Mouse (Mus musculus): ENCODE results near the gene Fbxo47. TPM values are rescaled to one million over a fixed set of nuclear protein-coding genes. Genes with fewer than 3 reads are reported as not detected.
"Not testable (repeated sequence)": the region's sequence is repeated elsewhere in the genome, so short reads cannot be mapped to it uniquely, and the experiment has no call there.

The Fbxo47 gene
- polyA plus RNA-seq, 1 experiment from 2014 or later = 0.97 TPM

- H3K4me2 ChIP-seq (ENCODE audit: low read depth, low read length) = peak overlapping the region; percentile 57
- 2% methylated on average over 21 of the region's 22 CpGs for WGBS
- H3K36me3 ChIP-seq (ENCODE audit: control insufficient read depth, insufficient read depth, low read length) = peaks cover 22% of the 10 kb centered on the region
- peak overlapping the region; percentile 42 for H3K4me3 ChIP-seq (ENCODE audit: low read depth, low read length)
- no peaks in the 10 kb centered on the region for H3K27me3 ChIP-seq (replicated peaks; ENCODE audit: control insufficient read depth, insufficient read depth, low read length)
- no peaks in the 10 kb centered on the region for H3K9me3 ChIP-seq (ENCODE audit: control insufficient read depth, low read length)
- peak overlapping the region; percentile 82 for H3K27ac ChIP-seq (replicated peaks; ENCODE audit: low read depth, low read length)
- H3K4me1 ChIP-seq (ENCODE audit: control insufficient read depth, insufficient read depth, low read length) = peaks cover 7% of the 10 kb centered on the region
- DNase-seq (ENCODE audit: low spot score) (peak; percentile 95), ATAC-seq (ENCODE audit: low read depth) (peak; percentile 93)
- H3K9ac ChIP-seq (ENCODE audit: low read depth, low read length) = peak overlapping the region; percentile 67
Measured at GRCm38 (mm10) chr11:97840991-97841661, 42.8 kb downstream of the Fbxo47 start.

- Histone ChIP-seq H3K9ac (ENCODE audit: low read depth, low read length) (peak within 1 kb of the TSS; percentile 67), H3K27me3 (replicated peaks; ENCODE audit: control insufficient read depth, insufficient read depth, low read length) (no peaks in the 10 kb centered on the region), H3K9me3 (ENCODE audit: control insufficient read depth, low read length) (no peaks in the 10 kb centered on the region), H3K4me2 (ENCODE audit: low read depth, low read length) (peak within 1 kb of the TSS; percentile 57), H3K4me3 (ENCODE audit: low read depth, low read length) (peak within 1 kb of the TSS; percentile 42), H3K4me1 (ENCODE audit: control insufficient read depth, insufficient read depth, low read length) (peaks cover 7% of the 10 kb centered on the region), H3K36me3 (ENCODE audit: control insufficient read depth, insufficient read depth, low read length) (peaks cover 28% of the 10 kb centered on the region), H3K27ac (replicated peaks; ENCODE audit: low read depth, low read length) (peak within 1 kb of the TSS; percentile 82)
- DNase-seq (ENCODE audit: low spot score) = peak; percentile 81
- 3% methylated on average over 6 of the region's 6 CpGs for WGBS
- ATAC-seq (ENCODE audit: low read depth) = peak; percentile 42
Measured at GRCm38 (mm10) chr11:97840539-97840954, 43.4 kb downstream of the Fbxo47 start, which contains the start of gene B230217C12Rik. TSS of gene B230217C12Rik (plus strand) at chr11:97840780.

GRCm38 (mm10) chr11:97840135-97840490, 43.8 kb downstream of the Fbxo47 start:
- DNase-seq (ENCODE audit: low spot score) (no peak), ATAC-seq (ENCODE audit: low read depth) (no peak)
- Histone ChIP-seq H3K9me3 (ENCODE audit: control insufficient read depth, low read length) (no peaks in the 10 kb centered on the region), H3K4me3 (ENCODE audit: low read depth, low read length) (no peak overlapping the region), H3K27ac (replicated peaks; ENCODE audit: low read depth, low read length) (peak overlapping the region; percentile 82), H3K4me1 (ENCODE audit: control insufficient read depth, insufficient read depth, low read length) (peaks cover 7% of the 10 kb centered on the region), H3K36me3 (ENCODE audit: control insufficient read depth, insufficient read depth, low read length) (peaks cover 33% of the 10 kb centered on the region), H3K9ac (ENCODE audit: low read depth, low read length) (peak overlapping the region; percentile 67; the same call in 1 of the 2 replicates), H3K4me2 (ENCODE audit: low read depth, low read length) (peak overlapping the region; percentile 57), H3K27me3 (replicated peaks; ENCODE audit: control insufficient read depth, insufficient read depth, low read length) (no peaks in the 10 kb centered on the region)
- WGBS = 59% methylated on average over 2 of the region's 2 CpGs

- H3K9ac ChIP-seq (ENCODE audit: low read depth, low read length) = 0 out of 2 replicates have a peak overlapping the region, but pooled peaks have one; percentile 8
- no peaks in the 10 kb centered on the region for H3K27me3 ChIP-seq (replicated peaks; ENCODE audit: control insufficient read depth, insufficient read depth, low read length)
- DNase-seq (ENCODE audit: low spot score) (no peak), ATAC-seq (ENCODE audit: low read depth) (no peak)
- H3K27ac ChIP-seq (replicated peaks; ENCODE audit: low read depth, low read length) = peak overlapping the region; percentile 15; the same call in 1 of the 2 replicates
- no peak overlapping the region for H3K4me2 ChIP-seq (ENCODE audit: low read depth, low read length)
- 50% methylated on average over 11 of the region's 11 CpGs for WGBS
- no peak overlapping the region for H3K4me3 ChIP-seq (ENCODE audit: low read depth, low read length)
- peaks cover 38% of the 10 kb centered on the region for H3K36me3 ChIP-seq (ENCODE audit: control insufficient read depth, insufficient read depth, low read length)
- H3K4me1 ChIP-seq (ENCODE audit: control insufficient read depth, insufficient read depth, low read length) = peaks cover 7% of the 10 kb centered on the region
- H3K9me3 ChIP-seq (ENCODE audit: control insufficient read depth, low read length) = no peaks in the 10 kb centered on the region
Measured at GRCm38 (mm10) chr11:97839441-97840134, 44.4 kb downstream of the Fbxo47 start.

- Histone ChIP-seq H3K36me3 (ENCODE audit: control insufficient read depth, insufficient read depth, low read length) (peaks cover 45% of the 10 kb centered on the region), H3K27me3 (replicated peaks; ENCODE audit: control insufficient read depth, insufficient read depth, low read length) (no peaks in the 10 kb centered on the region), H3K9me3 (ENCODE audit: control insufficient read depth, low read length) (no peaks in the 10 kb centered on the region), H3K4me1 (ENCODE audit: control insufficient read depth, insufficient read depth, low read length) (peaks cover 7% of the 10 kb centered on the region), H3K4me3 (ENCODE audit: low read depth, low read length) (no peak overlapping the region), H3K27ac (replicated peaks; ENCODE audit: low read depth, low read length) (0 out of 2 replicates have a peak overlapping the region, but pooled peaks have one; percentile 15), H3K9ac (ENCODE audit: low read depth, low read length) (0 out of 2 replicates have a peak overlapping the region, but pooled peaks have one; percentile 8), H3K4me2 (ENCODE audit: low read depth, low read length) (no peak overlapping the region)
- DNase-seq (ENCODE audit: low spot score) (no peak), ATAC-seq (ENCODE audit: low read depth) (no peak)
- 29% methylated on average over 10 of the region's 10 CpGs for WGBS
Measured at GRCm38 (mm10) chr11:97838779-97839440, 45.0 kb downstream of the Fbxo47 start.

GRCm38 (mm10) chr11:97837641-97838149, 46.3 kb downstream of the Fbxo47 start:
- no peak overlapping the region for H3K27ac ChIP-seq (replicated peaks; ENCODE audit: low read depth, low read length)
- peaks cover 56% of the 10 kb centered on the region for H3K36me3 ChIP-seq (ENCODE audit: control insufficient read depth, insufficient read depth, low read length)
- no peaks in the 10 kb centered on the region for H3K27me3 ChIP-seq (replicated peaks; ENCODE audit: control insufficient read depth, insufficient read depth, low read length)
- no peaks in the 10 kb centered on the region for H3K9me3 ChIP-seq (ENCODE audit: control insufficient read depth, low read length)
- H3K4me3 ChIP-seq (ENCODE audit: low read depth, low read length) = no peak overlapping the region
- WGBS = 78% methylated on average over 7 of the region's 7 CpGs
- H3K4me1 ChIP-seq (ENCODE audit: control insufficient read depth, insufficient read depth, low read length) = peaks cover 7% of the 10 kb centered on the region
- no peak overlapping the region for H3K4me2 ChIP-seq (ENCODE audit: low read depth, low read length)
- ATAC-seq (ENCODE audit: low read depth) (no peak), DNase-seq (ENCODE audit: low spot score) (no peak)
- no peak overlapping the region for H3K9ac ChIP-seq (ENCODE audit: low read depth, low read length)

- ATAC-seq (ENCODE audit: low read depth) = not testable (repeated sequence)
- 75% methylated on average over 8 of the region's 9 CpGs for WGBS
- H3K36me3 ChIP-seq (ENCODE audit: control insufficient read depth, insufficient read depth, low read length) = peaks cover 58% of the 10 kb centered on the region
Measured at GRCm38 (mm10) chr11:97837051-97837450, 46.9 kb downstream of the Fbxo47 start.

GRCm38 (mm10) chr11:97836541-97836940, 47.4 kb downstream of the Fbxo47 start:
- H3K4me1 ChIP-seq (ENCODE audit: control insufficient read depth, insufficient read depth, low read length) = no peaks in the 10 kb centered on the region
- no peak overlapping the region for H3K27ac ChIP-seq (replicated peaks; ENCODE audit: low read depth, low read length)
- peaks cover 58% of the 10 kb centered on the region for H3K36me3 ChIP-seq (ENCODE audit: control insufficient read depth, insufficient read depth, low read length)
- no peak overlapping the region for H3K4me3 ChIP-seq (ENCODE audit: low read depth, low read length)
- H3K9ac ChIP-seq (ENCODE audit: low read depth, low read length) = no peak overlapping the region
- no peak overlapping the region for H3K4me2 ChIP-seq (ENCODE audit: low read depth, low read length)
- DNase-seq (ENCODE audit: low spot score) (no peak), ATAC-seq (ENCODE audit: low read depth) (no peak)
- 51% methylated on average over 7 of the region's 8 CpGs for WGBS
- H3K27me3 ChIP-seq (replicated peaks; ENCODE audit: control insufficient read depth, insufficient read depth, low read length) = no peaks in the 10 kb centered on the region
- H3K9me3 ChIP-seq (ENCODE audit: control insufficient read depth, low read length) = no peaks in the 10 kb centered on the region

More at GRCm38 (mm10) chr11:97837051-97837450, 46.9 kb downstream of the Fbxo47 start:
- not testable (repeated sequence) for H3K4me3 ChIP-seq (ENCODE audit: low read depth, low read length); H3K27ac ChIP-seq (replicated peaks; ENCODE audit: low read depth, low read length); H3K27me3 ChIP-seq (replicated peaks; ENCODE audit: control insufficient read depth, insufficient read depth, low read length); H3K9me3 ChIP-seq (ENCODE audit: control insufficient read depth, low read length); H3K9ac ChIP-seq (ENCODE audit: low read depth, low read length); H3K4me1 ChIP-seq (ENCODE audit: control insufficient read depth, insufficient read depth, low read length); DNase-seq (ENCODE audit: low spot score); H3K4me2 ChIP-seq (ENCODE audit: low read depth, low read length)
